Mouse (Mus musculus) bone marrow macrophage, adult 2 months (primary cell): ENCODE data around the gene Gcnt4. TPM values are rescaled to one million over a fixed set of nuclear protein-coding genes. Genes with fewer than 3 reads are reported as not detected.

Experiments used
- H3K27ac ChIP-seq: 2 replicates; pipeline ENCODE4 v1.5.1; 2012; ENCODE audit warnings: low read depth, low read length; ENCODE audit not compliant: insufficient read depth
- H3K4me1 ChIP-seq: 2 replicates; pipeline ENCODE4 v1.6.1; 2012; ENCODE audit warnings: low read length; ENCODE audit not compliant: control insufficient read depth, insufficient read depth
- H3K4me3 ChIP-seq: 2 replicates; pipeline ENCODE4 v1.5.1; 2012; ENCODE audit warnings: mild to moderate bottlenecking, low read length, moderate library complexity; ENCODE audit not compliant: insufficient read depth
- CTCF ChIP-seq: IDR thresholded peaks from 2 replicates; pipeline ENCODE4 v1.5.1; 2012; ENCODE audit warnings: low read depth, mild to moderate bottlenecking, low read length, moderate library complexity
- POLR2A ChIP-seq: IDR thresholded peaks from 2 replicates; pipeline ENCODE4 v1.6.1; 2012; ENCODE audit warnings: mild to moderate bottlenecking, low read depth, low read length, borderline replicate concordance
- polyA plus RNA-seq: library from polyadenylated mRNA; stranded (reverse); fragments of >200 nt; gene quantifications from 2 replicates; pipeline ENCODE4 v1.2.4, GENCODE M21; 2012; ENCODE audit not compliant: missing spikeins, insufficient read depth, insufficient read length

Gene Gcnt4
- polyA plus RNA-seq, 1 experiment, result not detected

- H3K27ac ChIP-seq, result no peak overlapping the region
- H3K4me1 ChIP-seq, result no peaks in the 10 kb centered on the region
- H3K4me3 ChIP-seq, result no peak overlapping the region
- TF ChIP-seq CTCF (no peak), POLR2A (no peak)
These were observed 23.2 kb downstream of the Gcnt4 start for GRCm38 (mm10) chr13:96947722-96948121.

GRCm38 (mm10) chr13:96951880-96952279 is 27.4 kb downstream of the Gcnt4 start:
- no peak overlapping the region for H3K27ac ChIP-seq

GRCm38 (mm10) chr13:96956466-96956865 is 32.0 kb downstream of the Gcnt4 start:
- TF ChIP-seq CTCF (no peak), POLR2A (no peak)
- H3K4me3 ChIP-seq, result no peak overlapping the region
- H3K4me1 ChIP-seq, result no peaks in the 10 kb centered on the region
- no peak overlapping the region for H3K27ac ChIP-seq

More at GRCm38 (mm10) chr13:96951880-96952279, 27.4 kb downstream of the Gcnt4 start:
- Histone ChIP-seq H3K4me1 (no peaks in the 10 kb centered on the region), H3K4me3 (no peak overlapping the region)
- no peak for TF ChIP-seq POLR2A
- TF ChIP-seq CTCF, result no peak

GRCm38 (mm10) chr13:96960019-96960418 is 35.5 kb downstream of the Gcnt4 start:
- TF ChIP-seq POLR2A (no peak), CTCF (no peak)
- no peak overlapping the region for H3K4me3 ChIP-seq
- no peaks in the 10 kb centered on the region for H3K4me1 ChIP-seq
- H3K27ac ChIP-seq, result no peak overlapping the region

- no peak for TF ChIP-seq POLR2A
- TF ChIP-seq CTCF, result no peak
- no peak overlapping the region for H3K27ac ChIP-seq
- no peak overlapping the region for H3K4me3 ChIP-seq
- H3K4me1 ChIP-seq, result no peaks in the 10 kb centered on the region
These were observed 37.1 kb downstream of the Gcnt4 start for GRCm38 (mm10) chr13:96961366-96962157.

GRCm38 (mm10) chr13:96962801-96963200 is 38.3 kb downstream of the Gcnt4 start:
- H3K4me1 ChIP-seq, result no peaks in the 10 kb centered on the region
- H3K27ac ChIP-seq, result no peak overlapping the region
- TF ChIP-seq CTCF, result no peak
- no peak for TF ChIP-seq POLR2A
- no peak overlapping the region for H3K4me3 ChIP-seq

- H3K27ac ChIP-seq, result no peak overlapping the region
- no peaks in the 10 kb centered on the region for H3K4me1 ChIP-seq
- no peak overlapping the region for H3K4me3 ChIP-seq
- TF ChIP-seq POLR2A, result no peak
- TF ChIP-seq CTCF, result no peak
These were observed 40.5 kb downstream of the Gcnt4 start for GRCm38 (mm10) chr13:96964981-96965380.

DNA sequence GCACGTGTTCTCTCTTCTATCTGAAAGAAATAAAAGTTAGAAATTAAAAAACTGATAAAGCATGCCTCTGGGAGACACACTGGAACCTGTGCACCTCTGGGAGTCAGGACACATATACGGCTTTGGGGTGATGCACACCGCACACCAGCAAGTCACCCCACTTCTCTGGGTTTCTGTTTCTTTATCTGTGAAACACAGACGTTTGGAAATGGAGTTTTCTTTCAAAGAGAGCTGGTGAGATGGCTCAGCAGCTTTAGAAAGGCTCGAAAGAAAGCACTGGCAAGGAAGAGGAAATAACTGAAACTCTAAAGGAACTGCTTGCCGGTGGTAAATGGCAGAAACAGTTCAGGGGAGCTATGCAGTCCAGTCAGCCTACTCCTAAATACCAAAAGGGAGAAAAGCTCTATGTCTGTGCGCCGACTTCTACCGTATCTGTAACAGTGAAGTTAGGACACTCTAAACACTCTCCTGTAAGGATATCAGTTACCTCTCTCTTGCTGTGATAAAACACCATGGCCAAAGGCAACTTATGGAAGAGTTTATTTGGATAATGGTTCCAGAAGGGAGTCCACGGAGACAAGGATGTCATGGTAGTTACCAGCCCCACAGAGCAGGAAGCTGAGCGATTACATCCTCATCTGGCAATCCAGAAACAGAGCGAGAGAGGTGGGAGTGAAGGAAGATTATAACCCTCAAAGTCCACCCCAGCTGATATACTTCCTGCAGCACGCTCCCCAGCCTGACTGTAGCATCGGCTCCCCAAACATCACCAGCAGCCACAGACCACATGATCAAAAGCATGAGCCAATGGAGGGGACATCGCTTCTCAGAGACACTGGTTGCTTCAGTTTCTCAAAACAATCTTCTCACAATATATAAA is 42.0 kb downstream of the Gcnt4 start:
- TF ChIP-seq POLR2A (no peak), CTCF (no peak)
- H3K27ac ChIP-seq, result no peak overlapping the region
- no peak overlapping the region for H3K4me3 ChIP-seq
- H3K4me1 ChIP-seq, result no peaks in the 10 kb centered on the region

- TF ChIP-seq POLR2A (no peak), CTCF (no peak)
- H3K4me3 ChIP-seq, result no peak overlapping the region
- no peak overlapping the region for H3K27ac ChIP-seq
- H3K4me1 ChIP-seq, result no peaks in the 10 kb centered on the region
These were observed 42.6 kb downstream of the Gcnt4 start for GRCm38 (mm10) chr13:96967091-96967490.

- Histone ChIP-seq H3K4me1 (no peaks in the 10 kb centered on the region), H3K4me3 (no peak overlapping the region)
These were observed 43.3 kb downstream of the Gcnt4 start for GRCm38 (mm10) chr13:96967822-96968221.

More at GRCm38 (mm10) chr13:96967822-96968221, 43.3 kb downstream of the Gcnt4 start:
- no peak overlapping the region for H3K27ac ChIP-seq
- no peak for TF ChIP-seq POLR2A
- TF ChIP-seq CTCF, result no peak
